Mouse (Mus musculus) lung, postnatal 0 days (tissue): ENCODE data around the gene Creb3l4.

Experiments used
- CTCF ChIP-seq: IDR thresholded peaks from 2 replicates; pipeline ENCODE4 v1.5.1; 2016; ENCODE audit warnings: antibody characterized with exemption, mild to moderate bottlenecking
- EP300 ChIP-seq: IDR thresholded peaks from 2 replicates; pipeline ENCODE4 v1.6.1; 2016; ENCODE audit warnings: antibody characterized with exemption, mild to moderate bottlenecking, control low read depth

GRCm38 (mm10) chr3:90221123-90221522 is 22.2 kb downstream of the Creb3l4 start:
- TF ChIP-seq EP300 (no peak), CTCF (no peak)
